Mouse (Mus musculus) heart, adult 2 months (tissue): ENCODE results near the gene Slc7a15.

Experiments
- CTCF ChIP-seq: fragments of 200-600 bp; IDR thresholded peaks from 2 replicates; pipeline ENCODE4 v1.8.1; 2022; ENCODE audit warnings: antibody characterized with exemption, mild to moderate bottlenecking, moderate library complexity
- EP300 ChIP-seq: fragments of 200-500 bp; IDR thresholded peaks from 2 replicates; pipeline ENCODE4 v1.6.1; 2011; ENCODE audit warnings: low read depth, low read length, control low read depth; ENCODE audit not compliant: insufficient read depth
- POLR2A ChIP-seq: fragments of 200-500 bp; IDR thresholded peaks from 2 replicates; pipeline ENCODE4 v1.6.1; 2011; ENCODE audit warnings: mild to moderate bottlenecking, low read depth, low read length, control low read depth; ENCODE audit not compliant: insufficient read depth

DNA sequence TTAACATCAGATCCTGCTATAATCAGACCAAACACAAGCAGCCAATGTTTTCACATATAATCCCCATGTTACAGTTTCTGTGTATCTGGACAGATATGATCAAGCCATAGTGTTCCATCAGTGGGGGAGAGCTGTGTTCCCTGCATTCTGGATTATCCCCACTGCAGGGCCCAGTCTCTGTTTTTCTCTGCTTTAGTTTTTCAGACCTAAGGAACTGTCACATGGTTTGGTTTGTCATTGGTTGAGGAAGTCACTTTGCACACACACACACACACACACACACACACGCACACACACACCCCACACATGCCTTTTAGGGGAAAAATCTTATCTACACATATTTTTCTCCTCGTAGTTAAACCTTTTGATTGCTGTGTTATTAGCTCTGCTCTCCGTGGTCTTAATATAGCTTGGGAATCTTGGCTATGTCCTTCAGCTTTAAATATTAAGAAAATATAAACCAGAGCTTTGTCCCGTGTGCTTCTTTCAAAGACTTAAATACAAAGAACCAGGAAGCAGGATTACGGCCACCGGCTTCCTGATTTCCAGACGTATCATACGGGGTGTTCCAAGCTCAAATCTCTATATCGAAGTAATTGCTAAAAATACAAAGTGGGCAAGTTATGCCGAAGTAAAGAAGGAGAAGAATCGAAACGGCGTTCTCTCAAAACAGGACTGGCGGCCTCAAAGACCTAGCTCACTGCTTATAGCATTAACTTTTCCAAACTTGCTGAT, 97.1 kb downstream of the Slc7a15 start:
- TF ChIP-seq POLR2A: no peak
- no peak for TF ChIP-seq CTCF
- no peak for TF ChIP-seq EP300
